Mouse (Mus musculus) MEL (cell line): Measurements from ENCODE around the gene Col4a1. TPM values are rescaled to one million over a fixed set of nuclear protein-coding genes. Genes with fewer than 3 reads are reported as not detected.

Source experiments
- DNase-seq: peaks from one replicate; pipeline ENCODE4 v3.0.0; 2011; ENCODE audit warnings: low read depth, low spot score
- H3K27ac ChIP-seq: 2 replicates; pipeline ENCODE4 v1.5.1; 2012; ENCODE audit warnings: low read depth, mild to moderate bottlenecking, control low read depth, low read length, moderate library complexity; ENCODE audit not compliant: control insufficient read depth
- H3K27me3 ChIP-seq, 2 experiments: fragments of 150-350 bp in 1 of 2; sonication (generic) in 1 of 2; 2 replicates each; pipeline ENCODE4 v1.6.1; 2012; ENCODE audit warnings: low read length in 2 of 2, mild to moderate bottlenecking in 2 of 2, improper control_type of control experiment in 1 of 2, moderate library complexity in 1 of 2; ENCODE audit not compliant: insufficient read depth in 2 of 2, control insufficient read depth in 1 of 2
- H3K36me3 ChIP-seq, 2 experiments: 2 replicates each; pipeline ENCODE4 v1.6.1; 2012 to 2014; ENCODE audit warnings: low read length in 2 of 2, improper control_type of control experiment in 1 of 2, inconsistent platforms in 1 of 2, mild to moderate bottlenecking in 1 of 2; ENCODE audit not compliant: insufficient read depth in 2 of 2, control insufficient read depth in 1 of 2
- H3K4me1 ChIP-seq, 2 experiments: fragments of 150-350 bp in 1 of 2; sonication (generic) in 1 of 2; 2 replicates each; pipeline ENCODE4 v1.6.1; 2012; ENCODE audit warnings: low read length in 2 of 2, improper control_type of control experiment in 1 of 2, mild to moderate bottlenecking in 1 of 2; ENCODE audit not compliant: insufficient read depth in 2 of 2, control insufficient read depth in 1 of 2
- H3K4me3 ChIP-seq, 2 experiments: fragments of 150-350 bp in 1 of 2; sonication (generic) in 1 of 2; 2 replicates each; pipeline ENCODE4 v1.5.1; 2012; ENCODE audit warnings: low read depth in 2 of 2, low read length in 2 of 2, mild to moderate bottlenecking in 2 of 2, moderate library complexity in 2 of 2, control low read depth in 1 of 2, improper control_type of control experiment in 1 of 2; ENCODE audit not compliant: control insufficient read depth in 1 of 2, insufficient read depth in 1 of 2
- H3K79me2 ChIP-seq: 2 replicates; pipeline ENCODE4 v1.6.1; 2012; ENCODE audit warnings: mild to moderate bottlenecking, low read length, moderate library complexity; ENCODE audit not compliant: control insufficient read depth, poor library complexity, insufficient read depth
- H3K9ac ChIP-seq: 2 replicates; pipeline ENCODE4 v1.6.1; 2012; ENCODE audit warnings: low read depth, mild to moderate bottlenecking, control low read depth, low read length, moderate library complexity; ENCODE audit not compliant: control insufficient read depth, poor library complexity, severe bottlenecking
- H3K9me3 ChIP-seq: fragments of 150-350 bp; sonication (generic); replicated peaks from 2 replicates; pipeline ENCODE4 v1.6.1; 2012; ENCODE audit warnings: mild to moderate bottlenecking, low read length, improper control_type of control experiment, moderate library complexity; ENCODE audit not compliant: insufficient read depth
- BHLHE40 ChIP-seq: IDR thresholded peaks from 2 replicates; pipeline ENCODE4 v1.6.1; 2012; ENCODE audit warnings: low read depth, mild to moderate bottlenecking, inconsistent platforms, low read length, improper control_type of control experiment, borderline replicate concordance
- CHD2 ChIP-seq: IDR thresholded peaks from 2 replicates; pipeline ENCODE4 v1.6.1; 2011; ENCODE audit warnings: low read length, improper control_type of control experiment
- EP300 ChIP-seq, 2 experiments: IDR thresholded peaks; 2 replicates each; pipeline ENCODE4 v1.6.1; 2011; ENCODE audit warnings: improper control_type of control experiment in 2 of 2, low read length in 2 of 2, low read depth in 1 of 2, mild to moderate bottlenecking in 1 of 2
- ETS1 ChIP-seq: IDR thresholded peaks from 2 replicates; pipeline ENCODE4 v1.6.1; 2012; ENCODE audit warnings: low read depth, mild to moderate bottlenecking, inconsistent platforms, low read length, improper control_type of control experiment, moderate library complexity
- GABPA ChIP-seq: IDR thresholded peaks from 2 replicates; pipeline ENCODE4 v1.6.1; 2012; ENCODE audit warnings: low read depth, mild to moderate bottlenecking, inconsistent platforms, low read length, improper control_type of control experiment, moderate library complexity
- GATA1 ChIP-seq: IDR thresholded peaks from 2 replicates; pipeline ENCODE4 v1.6.1; 2011; ENCODE audit warnings: low read depth, low read length, improper control_type of control experiment
- HCFC1 ChIP-seq: IDR thresholded peaks from 2 replicates; pipeline ENCODE4 v1.6.1; 2012; ENCODE audit warnings: low read depth, mild to moderate bottlenecking, inconsistent platforms, low read length, improper control_type of control experiment, moderate library complexity
- JUND ChIP-seq: IDR thresholded peaks from 2 replicates; pipeline ENCODE4 v1.6.1; 2011; ENCODE audit warnings: low read depth, mild to moderate bottlenecking, improper control_type of control experiment, low read length
- KAT2A ChIP-seq: conservative IDR thresholded peaks from 2 replicates; pipeline ENCODE4 v1.6.1; 2012; ENCODE audit warnings: low read depth, low read length, improper control_type of control experiment, inconsistent platforms
- MAFK ChIP-seq: IDR thresholded peaks from 2 replicates; pipeline ENCODE4 v1.6.1; 2011; ENCODE audit warnings: low read depth, mild to moderate bottlenecking, low read length, improper control_type of control experiment, borderline replicate concordance
- MAX ChIP-seq: IDR thresholded peaks from 2 replicates; pipeline ENCODE4 v1.6.1; 2011; ENCODE audit warnings: low read length, improper control_type of control experiment
- MEF2A ChIP-seq: IDR thresholded peaks from 2 replicates; pipeline ENCODE4 v1.6.1; 2014; ENCODE audit warnings: low read depth, mild to moderate bottlenecking, inconsistent platforms, low read length, improper control_type of control experiment; ENCODE audit not compliant: poor library complexity, insufficient replicate concordance, severe bottlenecking; ENCODE audit errors: extremely low read depth
- MXI1 ChIP-seq: IDR thresholded peaks from 2 replicates; pipeline ENCODE4 v1.6.1; 2011; ENCODE audit warnings: mild to moderate bottlenecking, low read depth, low read length, improper control_type of control experiment
- MYC ChIP-seq: IDR thresholded peaks from 2 replicates; pipeline ENCODE4 v1.6.1; 2011; ENCODE audit warnings: low read depth, mild to moderate bottlenecking, low read length, improper control_type of control experiment, moderate library complexity
- POLR2A ChIP-seq, 2 experiments: IDR thresholded peaks; 2 replicates each; pipeline ENCODE4 v1.6.1; 2011 to 2012; ENCODE audit warnings: low read length in 2 of 2, mild to moderate bottlenecking in 2 of 2, control low read depth in 1 of 2, improper control_type of control experiment in 1 of 2, low read depth in 1 of 2, moderate library complexity in 1 of 2; ENCODE audit not compliant: control insufficient read depth in 1 of 2, insufficient read depth in 1 of 2, poor library complexity in 1 of 2
- POLR2AphosphoS2 ChIP-seq: IDR thresholded peaks from 2 replicates; pipeline ENCODE4 v1.6.1; 2011; ENCODE audit warnings: low read length, improper control_type of control experiment
- POLR2AphosphoS5 ChIP-seq: IDR thresholded peaks from 2 replicates; pipeline ENCODE4 v1.6.1; 2012; ENCODE audit warnings: low read depth, borderline replicate concordance, mild to moderate bottlenecking, inconsistent platforms, low read length, moderate library complexity, mixed read lengths
- RAD21 ChIP-seq: IDR thresholded peaks from 2 replicates; pipeline ENCODE4 v1.6.1; 2011; ENCODE audit warnings: mild to moderate bottlenecking, low read depth, low read length, improper control_type of control experiment
- SIN3A ChIP-seq: IDR thresholded peaks from 2 replicates; pipeline ENCODE4 v1.6.1; 2012; ENCODE audit warnings: low read length, improper control_type of control experiment, inconsistent platforms
- SMC3 ChIP-seq: IDR thresholded peaks from 2 replicates; pipeline ENCODE4 v1.6.1; 2011; ENCODE audit warnings: low read depth, low read length, improper control_type of control experiment
- TAL1 ChIP-seq: IDR thresholded peaks from 2 replicates; pipeline ENCODE4 v1.6.1; 2012; ENCODE audit warnings: mild to moderate bottlenecking, inconsistent platforms, low read length, moderate library complexity, mixed read lengths
- TBP ChIP-seq: IDR thresholded peaks from 2 replicates; pipeline ENCODE4 v1.8.0; 2011; ENCODE audit warnings: low read depth, low read length, improper control_type of control experiment
- TCF12 ChIP-seq: IDR thresholded peaks from 2 replicates; pipeline ENCODE4 v1.6.1; 2014; ENCODE audit warnings: low read depth, mild to moderate bottlenecking, inconsistent platforms, low read length, improper control_type of control experiment, moderate library complexity
- UBTF ChIP-seq: IDR thresholded peaks from 2 replicates; pipeline ENCODE4 v1.6.1; 2012; ENCODE audit warnings: low read depth, mild to moderate bottlenecking, inconsistent platforms, low read length, improper control_type of control experiment, moderate library complexity, borderline replicate concordance; ENCODE audit not compliant: insufficient read depth
- ZC3H11A ChIP-seq: IDR thresholded peaks from 2 replicates; pipeline ENCODE4 v1.6.1; 2012; ENCODE audit warnings: low read depth, mild to moderate bottlenecking, inconsistent platforms, low read length, improper control_type of control experiment
- ZMIZ1 ChIP-seq: IDR thresholded peaks from 2 replicates; pipeline ENCODE4 v1.6.1; 2012; ENCODE audit warnings: low read depth, mild to moderate bottlenecking, inconsistent platforms, low read length, improper control_type of control experiment, moderate library complexity
- polyA plus RNA-seq, 2 experiments: library from polyadenylated mRNA; stranded (reverse) in 1 of 2; unstranded in 1 of 2; fragments of >175 nt in 1 of 2; fragments of >200 nt in 1 of 2; gene quantifications; 2 replicates each; pipeline versions ENCODE4 v1.2.1 to v1.2.4; 2012; ENCODE audit warnings: low replicate concordance in 2 of 2, low read depth in 1 of 2; ENCODE audit not compliant: insufficient read length in 2 of 2, insufficient read depth in 1 of 2, missing spikeins in 1 of 2
- total RNA-seq: library from RNA; depleted of rRNA; stranded (reverse); fragments of 300-350 nt; gene quantifications from 2 replicates; pipeline ENCODE4 v1.2.3, GENCODE M21; 2012

Col4a1 gene
- total and polyA plus RNA-seq, 3 experiments = 0.31 TPM; not detected in 2

- H3K9me3 ChIP-seq = no peaks in the 10 kb centered on the region
- TF ChIP-seq TAL1 (no peak), KAT2A (no peak), ZMIZ1 (no peak), MYC (no peak), JUND (no peak), MEF2A (no peak), POLR2AphosphoS5 (no peak), GABPA (no peak), CHD2 (no peak), TCF12 (no peak), POLR2AphosphoS2 (no peak)
- TF ChIP-seq, all 39 proteins: peak for 0
- H3K27me3 ChIP-seq = no peaks in the 10 kb centered on the region
These were observed 22.6 kb upstream of the Col4a1 start for GRCm38 (mm10) chr8:11335238-11335637.

GRCm38 (mm10) chr8:11334493-11334892 is 21.9 kb upstream of the Col4a1 start:
- H3K9me3 ChIP-seq = no peaks in the 10 kb centered on the region
- no peak for TF ChIP-seq CHD2
- no peak for TF ChIP-seq MXI1
- no peak for TF ChIP-seq UBTF
- TF ChIP-seq EP300 (IDR thresholded peaks at IDR 0.05; ENCODE audit: low read depth in 1 of 2, low read length in 2 of 2) = no peak
- no peak for TF ChIP-seq POLR2A (IDR thresholded peaks at IDR 0.05; ENCODE audit: control insufficient read depth in 1 of 2, insufficient read depth in 1 of 2, low read depth in 1 of 2, low read length in 2 of 2, poor library complexity in 1 of 2)
- TF ChIP-seq RAD21 = no peak
- no peak for TF ChIP-seq ETS1
- TF ChIP-seq GATA1 = no peak
- no peak for TF ChIP-seq JUND
- no peak for TF ChIP-seq HCFC1
- TF ChIP-seq ZC3H11A = no peak
- TF ChIP-seq MEF2A = no peak
- no peak for TF ChIP-seq MYC
- TF ChIP-seq ZMIZ1 = no peak
- no peak for TF ChIP-seq BHLHE40
- no peak for TF ChIP-seq MAFK
- no peak for TF ChIP-seq SMC3
- TF ChIP-seq TBP = no peak
- TF ChIP-seq SIN3A = no peak
- TF ChIP-seq MAX = no peak
- H3K4me3 ChIP-seq = no peak overlapping the region
- H3K79me2 ChIP-seq = no peaks in the 10 kb centered on the region
- no peak for DNase-seq
- no peak overlapping the region for H3K27ac ChIP-seq
- peaks cover 0 to 3% of the 10 kb centered on the region in 2 experiments; a peak in 1 of 4 replicates for H3K4me1 ChIP-seq
- no peaks in the 10 kb centered on the region for H3K27me3 ChIP-seq
- no peaks in the 10 kb centered on the region for H3K36me3 ChIP-seq
- H3K9ac ChIP-seq = no peak overlapping the region

More at GRCm38 (mm10) chr8:11335238-11335637, 22.6 kb upstream of the Col4a1 start:
- H3K36me3 ChIP-seq = no peaks in the 10 kb centered on the region
- no peak overlapping the region for H3K27ac ChIP-seq
- H3K4me1 ChIP-seq = peaks cover 0 to 3% of the 10 kb centered on the region in 2 experiments; a peak in 1 of 4 replicates
- H3K4me3 ChIP-seq = no peak overlapping the region
- no peak overlapping the region for H3K9ac ChIP-seq
- no peak for DNase-seq
- H3K79me2 ChIP-seq = no peaks in the 10 kb centered on the region
